Mouse (Mus musculus) neural tube, embryonic 10.5 days (tissue): ENCODE measurements at regions not wholly inside any gene's neighbourhood (a gene's known extent, or its start where the extent isn't known, plus 50 kb on each side); places are given as distances from the start of the nearest gene placed in this dataset.

Source experiments
- DNase-seq: peaks from one replicate; pipeline ENCODE4 v3.0.0-alpha.2; 2017; ENCODE audit warnings: low spot score; ENCODE audit errors: extremely low spot score

- DNase-seq: no peak
These were observed 591.5 kb upstream of the A1bg start for GRCm38 (mm10) chr15:61514324-61514723.

- DNase-seq: no peak
These were observed 586.0 kb upstream of the A1bg start for GRCm38 (mm10) chr15:61508806-61509205.

GRCm38 (mm10) chr15:61506361-61506897 is 583.6 kb upstream of the A1bg start:
- no peak for DNase-seq

- no peak for DNase-seq
These were observed 580.6 kb upstream of the A1bg start for GRCm38 (mm10) chr15:61503436-61503835.

- no peak for DNase-seq
These were observed 566.9 kb upstream of the A1bg start for GRCm38 (mm10) chr15:61489731-61490130.

- no peak for DNase-seq
These were observed 559.0 kb upstream of the A1bg start for GRCm38 (mm10) chr15:61481861-61482260.

- no peak for DNase-seq
These were observed 551.1 kb upstream of the A1bg start for GRCm38 (mm10) chr15:61473900-61474299.

GRCm38 (mm10) chr15:61455042-61455441 is 532.2 kb upstream of the A1bg start:
- no peak for DNase-seq

GRCm38 (mm10) chr15:61454350-61454671 is 531.5 kb upstream of the A1bg start:
- DNase-seq: no peak

- no peak for DNase-seq
These were observed 531.0 kb upstream of the A1bg start for GRCm38 (mm10) chr15:61453656-61454349.

- DNase-seq: no peak
These were observed 527.4 kb upstream of the A1bg start for GRCm38 (mm10) chr15:61450217-61450616.

- DNase-seq: no peak
These were observed 525.7 kb upstream of the A1bg start for GRCm38 (mm10) chr15:61448482-61448881.

- DNase-seq: no peak
These were observed 523.4 kb upstream of the A1bg start for GRCm38 (mm10) chr15:61446053-61446840.

GRCm38 (mm10) chr15:61441734-61442398 is 519.1 kb upstream of the A1bg start:
- no peak for DNase-seq

GRCm38 (mm10) chr15:61441012-61441411 is 518.2 kb upstream of the A1bg start:
- no peak for DNase-seq

- DNase-seq: no peak
These were observed 517.5 kb upstream of the A1bg start for GRCm38 (mm10) chr15:61440284-61440683.

GRCm38 (mm10) chr15:61439623-61440170 is 516.9 kb upstream of the A1bg start:
- DNase-seq: no peak

- no peak for DNase-seq
These were observed 506.1 kb upstream of the A1bg start for GRCm38 (mm10) chr15:61428818-61429415.

GRCm38 (mm10) chr15:61422989-61423388 is 500.2 kb upstream of the A1bg start:
- DNase-seq: no peak

GRCm38 (mm10) chr15:61417506-61417905 is 494.7 kb upstream of the A1bg start:
- DNase-seq: no peak

GRCm38 (mm10) chr15:61416841-61417240 is 494.0 kb upstream of the A1bg start:
- DNase-seq: no peak
